Mouse (Mus musculus) bone marrow, adult 2 months (tissue): ENCODE measurements around the gene Mup21.

ENCODE experiments used
- CTCF ChIP-seq: fragments of 200-500 bp; IDR thresholded peaks from 2 replicates; pipeline ENCODE4 v1.5.1; 2011; ENCODE audit warnings: low read length, control low read depth; ENCODE audit not compliant: control insufficient read depth, insufficient read depth
- POLR2A ChIP-seq: fragments of 200-500 bp; IDR thresholded peaks from 2 replicates; pipeline ENCODE4 v1.6.1; 2011; ENCODE audit warnings: low read depth, mild to moderate bottlenecking, control low read depth, low read length, borderline replicate concordance; ENCODE audit not compliant: control insufficient read depth

GRCm38 (mm10) chr4:62188778-62189177 is 38.1 kb upstream of the Mup21 start:
- TF ChIP-seq CTCF (no peak), POLR2A (no peak)
